Mouse (Mus musculus): ENCODE measurements at regions not wholly inside any gene's neighbourhood (a gene's known extent, or its start where the extent isn't known, plus 50 kb on each side); places are given as distances from the start of the nearest gene placed in this dataset.

GRCm38 (mm10) chr4:98200701-98201100 lies 182.4 kb downstream of the Tm2d1 start:
- no peak for DNase-seq (ENCODE audit: extremely low read depth, low read depth)

GRCm38 (mm10) chr4:98190318-98190717 lies 192.8 kb downstream of the Tm2d1 start:
- no peak for DNase-seq (ENCODE audit: extremely low read depth, low read depth)

- DNase-seq (ENCODE audit: extremely low read depth, low read depth) = peak; percentile 91
Observed at GRCm38 (mm10) chr4:98189894-98190293, 193.2 kb downstream of the Tm2d1 start.

GRCm38 (mm10) chr4:98188944-98189343 lies 194.2 kb downstream of the Tm2d1 start:
- DNase-seq (ENCODE audit: extremely low read depth, low read depth) = no peak

GRCm38 (mm10) chr4:98187038-98187437 lies 196.1 kb downstream of the Tm2d1 start:
- DNase-seq (ENCODE audit: extremely low read depth, low read depth) = no peak

GRCm38 (mm10) chr4:98182053-98182355 lies 201.1 kb downstream of the Tm2d1 start:
- DNase-seq (ENCODE audit: extremely low read depth, low read depth) = no peak

GRCm38 (mm10) chr4:98181185-98182052 lies 201.7 kb downstream of the Tm2d1 start:
- DNase-seq (ENCODE audit: extremely low read depth, low read depth) = no peak

GRCm38 (mm10) chr4:98180336-98180735 lies 202.8 kb downstream of the Tm2d1 start:
- DNase-seq (ENCODE audit: extremely low read depth, low read depth) = no peak
